Mouse (Mus musculus) lung, adult 2 months (tissue): ENCODE measurements around the gene Ttll11.

ENCODE experiments used
- CTCF ChIP-seq: fragments of 200-500 bp; IDR thresholded peaks from 2 replicates; pipeline ENCODE4 v1.5.1; 2011; ENCODE audit warnings: mild to moderate bottlenecking, low read length, control low read depth; ENCODE audit not compliant: insufficient read depth
- POLR2A ChIP-seq: fragments of 200-500 bp; IDR thresholded peaks from 2 replicates; pipeline ENCODE4 v1.6.1; 2011; ENCODE audit warnings: low read depth, mild to moderate bottlenecking, control low read depth, low read length, borderline replicate concordance; ENCODE audit errors: extremely low read depth

GRCm38 (mm10) chr2:35747371-35748035, 232.2 kb downstream of the Ttll11 start:
- no peak for TF ChIP-seq POLR2A
- TF ChIP-seq CTCF = no peak
